Mouse (Mus musculus) C2C12 (cell line): ENCODE results near the gene Gm17509. TPM values are rescaled to one million over a fixed set of nuclear protein-coding genes. Genes with fewer than 3 reads are reported as not detected.

Experiments
- H3K27me3 ChIP-seq: one replicate; pipeline ENCODE4 v1.6.1; 2011; ENCODE audit not compliant: control insufficient read depth, insufficient read depth, insufficient read length
- H3K36me3 ChIP-seq: one replicate; pipeline ENCODE4 v1.6.1; 2011; ENCODE audit not compliant: control insufficient read depth, insufficient read depth
- H3K4me3 ChIP-seq: one replicate; pipeline ENCODE4 v1.5.1; 2011; ENCODE audit warnings: mild to moderate bottlenecking, control low read depth; ENCODE audit not compliant: poor library complexity, insufficient read depth, severe bottlenecking
- H3K79me2 ChIP-seq: one replicate; pipeline ENCODE4 v1.6.1; 2011; ENCODE audit not compliant: control insufficient read depth, insufficient read depth
- H3K79me3 ChIP-seq: one replicate; pipeline ENCODE4 v1.6.1; 2011; ENCODE audit warnings: low read depth, control low read depth
- H3ac ChIP-seq: one replicate; pipeline ENCODE3; 2011; ENCODE audit warnings: low read depth; ENCODE audit not compliant: control insufficient read depth, insufficient read length
- CEBPB ChIP-seq: IDR thresholded peaks from one replicate; pipeline ENCODE4 v1.6.1; 2011; ENCODE audit warnings: low read depth, mild to moderate bottlenecking, control low read depth, moderate library complexity
- CTCF ChIP-seq: IDR thresholded peaks from one replicate; pipeline ENCODE4 v1.5.1; 2011; ENCODE audit not compliant: control insufficient read depth, insufficient read depth, insufficient read length
- FOSL1 ChIP-seq: IDR thresholded peaks from one replicate; pipeline ENCODE4 v1.8.0; 2011; ENCODE audit warnings: mild to moderate bottlenecking, low read length; ENCODE audit not compliant: poor library complexity, insufficient read depth, severe bottlenecking
- MAX ChIP-seq: IDR thresholded peaks from one replicate; pipeline ENCODE4 v1.6.1; 2011; ENCODE audit warnings: mild to moderate bottlenecking, control low read depth
- MYOD1 ChIP-seq: IDR thresholded peaks from one replicate; pipeline ENCODE4 v1.6.1; 2011; ENCODE audit warnings: low read depth; ENCODE audit not compliant: control insufficient read depth, insufficient read length
- MYOG ChIP-seq: IDR thresholded peaks from one replicate; pipeline ENCODE4 v1.6.1; 2011; ENCODE audit not compliant: control insufficient read depth, insufficient read length; ENCODE audit errors: extremely low read depth
- USF1 ChIP-seq: IDR thresholded peaks from one replicate; pipeline ENCODE4 v1.6.1; 2011; ENCODE audit warnings: low read depth, mild to moderate bottlenecking, control low read depth, moderate library complexity
- polyA plus RNA-seq: library from polyadenylated mRNA; unstranded; fragments of >200 nt; fragmentation: generic; extraction: Trizol; gene quantifications from one replicate; pipeline ENCODE4 v1.2.1, GENCODE M21; 2012; ENCODE audit warnings: missing spikeins

Gene Gm17509
- polyA plus RNA-seq, 1 experiment, result 0.04 TPM

DNA sequence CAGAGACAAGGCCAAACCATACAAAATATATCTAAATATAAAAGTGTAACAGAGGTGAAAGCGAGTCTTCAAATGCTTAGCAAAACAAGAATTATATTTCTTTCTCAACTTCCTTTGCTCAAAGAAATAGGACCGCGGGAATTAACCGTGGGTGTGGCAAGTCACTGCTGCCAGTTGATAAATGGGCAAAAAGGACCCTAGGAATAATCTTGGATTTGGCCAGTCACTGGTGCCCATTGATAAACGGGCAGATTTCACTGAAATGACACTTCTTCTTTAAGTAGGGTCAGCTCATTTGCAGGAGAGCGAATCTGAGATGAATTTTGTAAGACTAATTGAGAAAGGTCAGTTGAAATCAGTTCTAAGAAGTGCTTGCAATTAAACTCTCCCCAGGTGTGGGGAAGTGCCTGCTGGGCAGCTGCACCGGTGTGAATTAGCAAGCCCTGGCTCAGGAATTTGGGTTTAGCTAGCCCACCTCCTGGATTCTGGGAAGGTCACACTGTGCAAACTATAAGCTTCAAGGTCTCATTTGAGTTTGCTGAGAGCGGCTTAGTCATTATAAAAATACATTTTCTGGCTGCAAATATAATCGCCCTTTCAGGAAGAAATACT is 4.0 kb downstream of the Gm17509 start:
- no peaks in the 10 kb centered on the region for H3K79me2 ChIP-seq
- H3K36me3 ChIP-seq, result no peaks in the 10 kb centered on the region
- no peaks in the 10 kb centered on the region for H3K79me3 ChIP-seq
- no peaks in the 10 kb centered on the region for H3K27me3 ChIP-seq
- TF ChIP-seq MYOD1 (no peak), MYOG (no peak), CTCF (no peak), MAX (no peak), FOSL1 (no peak), USF1 (no peak), CEBPB (no peak)
- no peak overlapping the region for H3ac ChIP-seq
- H3K4me3 ChIP-seq, result no peak overlapping the region

DNA sequence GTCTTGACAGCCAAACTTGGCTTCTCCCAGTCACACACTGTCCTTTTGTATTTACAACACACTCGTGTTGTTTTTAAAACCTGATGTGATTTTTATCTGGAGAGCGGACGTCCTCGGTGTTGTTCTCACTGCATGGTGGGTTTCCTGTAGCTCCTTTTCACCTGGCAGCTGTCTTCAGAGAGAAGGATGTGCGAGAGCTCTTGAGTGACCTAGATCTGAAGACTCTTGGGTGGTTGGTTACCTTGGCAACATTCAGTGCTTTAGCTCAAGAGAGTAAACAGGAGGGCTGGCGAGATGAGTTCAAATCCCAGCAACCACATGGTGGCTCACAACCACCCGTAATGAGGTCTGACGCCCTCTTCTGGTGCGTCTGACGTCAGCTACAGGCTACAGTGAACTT is 4.7 kb downstream of the Gm17509 start:
- Histone ChIP-seq H3K36me3 (no peaks in the 10 kb centered on the region), H3K4me3 (no peak overlapping the region), H3ac (no peak overlapping the region), H3K79me2 (no peaks in the 10 kb centered on the region), H3K79me3 (no peaks in the 10 kb centered on the region), H3K27me3 (no peaks in the 10 kb centered on the region)
- TF ChIP-seq CEBPB (no peak), MAX (no peak), MYOG (no peak)

DNA sequence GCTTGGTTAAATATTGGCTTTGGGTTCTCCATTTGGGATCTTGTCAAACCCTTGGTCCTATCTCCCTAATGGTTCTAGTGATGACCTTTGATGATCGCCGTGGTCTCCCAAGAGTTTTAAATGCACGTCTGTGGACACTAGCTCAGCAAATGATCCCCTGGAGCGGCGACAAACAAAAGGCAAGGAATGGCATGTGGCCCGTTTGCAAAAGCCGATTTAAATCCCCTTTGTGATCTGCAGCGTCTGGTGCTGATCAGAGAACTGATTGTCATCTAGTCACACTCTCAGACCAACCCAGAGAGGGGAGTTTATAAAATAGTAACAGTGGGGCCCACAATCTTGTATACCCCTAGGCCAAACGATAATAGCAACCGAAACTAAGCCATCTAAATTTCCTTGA is 5.4 kb downstream of the Gm17509 start:
- Histone ChIP-seq H3K79me2 (no peaks in the 10 kb centered on the region), H3K36me3 (no peaks in the 10 kb centered on the region), H3K79me3 (no peaks in the 10 kb centered on the region), H3K4me3 (no peak overlapping the region), H3K27me3 (no peaks in the 10 kb centered on the region), H3ac (no peak overlapping the region)
- TF ChIP-seq CTCF, result no peak
- TF ChIP-seq MYOD1, result no peak

DNA sequence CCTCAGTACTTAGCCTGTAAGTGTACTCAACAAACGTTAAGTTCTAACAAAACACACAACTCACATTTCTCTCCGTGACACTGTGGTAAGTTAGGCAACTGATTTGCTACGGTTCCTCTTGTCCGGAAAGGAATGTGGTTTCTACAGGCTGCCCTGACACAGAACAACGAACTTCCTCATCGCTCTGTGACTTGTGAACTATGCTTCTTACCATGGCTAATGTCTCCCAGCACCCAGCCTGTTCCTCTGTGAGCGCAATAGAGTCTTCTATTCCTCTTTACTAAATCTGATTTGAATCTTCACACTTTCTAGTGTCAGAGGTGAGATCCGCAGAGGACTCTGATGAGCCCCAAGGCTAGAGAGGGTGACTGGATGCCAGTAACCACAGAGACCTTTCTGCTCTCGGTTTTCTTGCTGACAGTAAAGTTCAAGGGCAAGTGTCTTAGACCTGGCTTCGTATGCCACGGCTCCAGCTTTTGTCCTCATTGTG is 9.4 kb downstream of the Gm17509 start:
- no peak for TF ChIP-seq MYOD1
- TF ChIP-seq CEBPB, result no peak
- no peak for TF ChIP-seq USF1
- no peak for TF ChIP-seq MAX
- no peak for TF ChIP-seq FOSL1
- TF ChIP-seq CTCF, result no peak
- no peak for TF ChIP-seq MYOG
- Histone ChIP-seq H3K27me3 (no peaks in the 10 kb centered on the region), H3K79me3 (no peaks in the 10 kb centered on the region), H3K79me2 (no peaks in the 10 kb centered on the region), H3ac (no peak overlapping the region), H3K4me3 (no peak overlapping the region), H3K36me3 (no peaks in the 10 kb centered on the region)

DNA sequence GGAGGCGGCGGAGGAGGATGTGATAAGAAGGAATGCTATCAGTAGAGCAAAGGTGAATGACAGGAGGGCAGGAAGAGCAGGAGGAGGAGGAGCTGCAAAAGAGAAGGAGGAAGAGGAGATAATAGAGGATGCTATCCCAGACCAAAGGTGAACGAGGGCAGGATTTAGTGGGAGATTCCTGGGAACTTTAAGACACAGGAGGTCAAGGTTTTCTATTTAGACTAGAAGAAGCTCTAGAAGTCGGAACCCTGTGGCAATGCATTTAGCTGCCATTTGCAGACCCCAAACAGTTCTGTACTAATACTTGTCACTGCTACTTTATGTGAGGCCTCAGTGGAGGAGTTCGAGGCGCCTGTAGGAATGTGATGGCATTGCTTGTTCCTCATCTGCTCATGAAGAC is 12.6 kb downstream of the Gm17509 start, which contains the start of gene Emb:
Gene Emb (plus strand): TSS at position 301 of the 400 bp plus-strand sequence.
- TF ChIP-seq MAX, result no peak
- no peak for TF ChIP-seq MYOG
- no peak for TF ChIP-seq CEBPB
- TF ChIP-seq MYOD1, result no peak
- no peak for TF ChIP-seq FOSL1
- TF ChIP-seq CTCF, result no peak
- no peak for TF ChIP-seq USF1
- Histone ChIP-seq H3K27me3 (no peaks in the 10 kb centered on the region), H3K79me2 (no peaks in the 10 kb centered on the region), H3K4me3 (no peak within 1 kb of the TSS), H3K36me3 (no peaks in the 10 kb centered on the region), H3K79me3 (no peaks in the 10 kb centered on the region), H3ac (no peak within 1 kb of the TSS)

DNA sequence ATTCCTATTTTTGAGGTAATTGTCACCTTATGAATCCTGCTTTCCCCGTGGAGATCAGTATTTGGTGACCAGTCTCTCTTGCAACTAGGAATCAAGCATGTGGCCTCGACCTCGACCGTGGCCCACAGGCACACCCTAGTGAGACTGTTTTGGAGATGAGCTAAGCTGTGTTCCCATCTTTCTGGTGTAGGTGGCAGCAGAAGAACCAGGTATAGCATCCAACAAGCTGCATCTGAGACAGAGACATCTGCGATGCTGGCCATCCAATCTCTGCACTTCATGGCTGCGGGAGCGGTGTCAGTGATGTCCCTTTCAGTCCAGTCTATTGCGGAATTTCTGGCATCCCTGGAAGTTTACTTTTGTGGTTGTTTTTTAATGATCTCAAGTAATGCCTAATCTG is 14.8 kb downstream of the Gm17509 start:
- TF ChIP-seq MYOG (no peak), CEBPB (no peak), MAX (no peak), CTCF (no peak), USF1 (no peak), MYOD1 (no peak), FOSL1 (no peak)
- H3K36me3 ChIP-seq, result no peaks in the 10 kb centered on the region
- no peak overlapping the region for H3K4me3 ChIP-seq
- H3ac ChIP-seq, result no peak overlapping the region
- H3K79me2 ChIP-seq, result no peaks in the 10 kb centered on the region
- H3K27me3 ChIP-seq, result no peaks in the 10 kb centered on the region
- no peaks in the 10 kb centered on the region for H3K79me3 ChIP-seq
